Mouse (Mus musculus): ENCODE data around the gene Gpr55.

GRCm38 (mm10) chr1:85998012-85998411 lies 37.2 kb upstream of the Gpr55 start:
- no peak for TF ChIP-seq CTCF (IDR thresholded peaks at IDR 0.05; ENCODE audit: control insufficient read depth, insufficient read depth, low read length)
- no peak for TF ChIP-seq POLR2A (IDR thresholded peaks at IDR 0.05; ENCODE audit: borderline replicate concordance, control insufficient read depth, low read depth, low read length)

All from bone marrow, adult 2 months (tissue).